8 mouse cellular contexts compared by ENCODE assay signal in the genomic region with DNA sequence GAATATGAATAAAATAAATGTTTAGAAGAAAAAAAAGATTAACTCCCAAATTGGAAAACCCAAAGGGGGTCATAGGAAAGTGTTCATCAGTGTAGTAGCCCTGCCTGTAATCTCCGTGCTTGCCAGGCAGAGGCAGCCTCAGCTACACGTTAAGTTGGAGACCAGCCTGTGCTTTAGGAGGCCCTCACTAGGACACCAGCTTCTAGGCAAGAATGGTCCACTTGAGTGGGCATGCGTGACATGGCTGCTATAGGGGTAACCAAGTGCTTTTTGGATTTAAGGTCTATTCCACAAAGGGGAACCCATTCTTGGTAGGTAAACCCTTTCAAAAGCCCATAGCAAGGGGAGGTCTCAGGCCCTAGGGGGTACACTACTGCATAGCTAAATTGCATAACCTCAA. TPM values are rescaled to one million over a fixed set of nuclear protein-coding genes. Genes with fewer than 3 reads are reported as not detected.
DNase-seq lines count a peak whose midpoint lies in the region; ATAC-seq lines count a peak whose summit lies in the region.

No protein-coding gene starts in this region.

- H3K4me1 ChIP-seq in heart, embryonic 13.5 days: peaks cover 21% of the 10 kb centered on the region
- peaks cover 12% of the 10 kb centered on the region for H3K4me1 ChIP-seq in hindbrain, embryonic 12.5 days
- H3K4me1 ChIP-seq in midbrain, embryonic 12.5 days: peaks cover 17% of the 10 kb centered on the region

- peak overlapping the region; percentile 70 for H3K4me2 ChIP-seq in heart, embryonic 13.5 days
- H3K4me2 ChIP-seq in hindbrain, embryonic 12.5 days (replicated peaks): peak overlapping the region; percentile 65
- peak overlapping the region; percentile 75 for H3K4me2 ChIP-seq in midbrain, embryonic 12.5 days (replicated peaks)

- ATAC-seq in heart, embryonic 13.5 days (ENCODE audit: extremely low read depth, insufficient number of reproducible peaks, low FRiP score, low TSS enrichment): no peak
- no peak for ATAC-seq in hindbrain, embryonic 12.5 days (ENCODE audit: low FRiP score)
- ATAC-seq in midbrain, embryonic 12.5 days (ENCODE audit: low FRiP score, low read depth): no peak
- no peak for ATAC-seq in cerebellum, adult (ENCODE audit: insufficient number of reproducible peaks, low FRiP score, low TSS enrichment)

- H3K36me3 ChIP-seq in heart, embryonic 13.5 days: peaks cover 37% of the 10 kb centered on the region
- H3K36me3 ChIP-seq in hindbrain, embryonic 12.5 days: peaks cover 19% of the 10 kb centered on the region; the same call in 1 of the 2 replicates
- H3K36me3 ChIP-seq in midbrain, embryonic 12.5 days: peaks cover 22% of the 10 kb centered on the region

- no peaks in the 10 kb centered on the region for H3K9me3 ChIP-seq in heart, embryonic 13.5 days
- no peaks in the 10 kb centered on the region for H3K9me3 ChIP-seq in hindbrain, embryonic 12.5 days (replicated peaks)
- no peaks in the 10 kb centered on the region for H3K9me3 ChIP-seq in midbrain, embryonic 12.5 days

- peak overlapping the region; percentile 95 for H3K9ac ChIP-seq in heart, embryonic 13.5 days
- H3K9ac ChIP-seq in hindbrain, embryonic 12.5 days: no peak overlapping the region
- peak overlapping the region; percentile 29; the same call in 1 of the 2 replicates for H3K9ac ChIP-seq in midbrain, embryonic 12.5 days (replicated peaks)

- no peaks in the 10 kb centered on the region for H3K27me3 ChIP-seq in heart, embryonic 13.5 days (replicated peaks)
- H3K27me3 ChIP-seq in hindbrain, embryonic 12.5 days: no peaks in the 10 kb centered on the region
- no peaks in the 10 kb centered on the region for H3K27me3 ChIP-seq in midbrain, embryonic 12.5 days

- no peak for DNase-seq in heart, adult 8-10 months (ENCODE audit: low spot score)
- peak; percentile 52 for DNase-seq in MN1 (ENCODE audit: low spot score)
- DNase-seq in urinary bladder, adult 2 months (ENCODE audit: low spot score): no peak
- no peak for DNase-seq in Muller cell, postnatal 12 days (ENCODE audit: inconsistent ontology term)

- WGBS in heart, embryonic 13.5 days: 22% methylated on average over 3 of the region's 3 CpGs
- WGBS in hindbrain, embryonic 12.5 days: 19% methylated on average over 3 of the region's 3 CpGs
- WGBS in midbrain, embryonic 12.5 days: 28% methylated on average over 3 of the region's 3 CpGs

- H3K27ac ChIP-seq in heart, embryonic 13.5 days (replicated peaks): no peak overlapping the region
- no peak overlapping the region for H3K27ac ChIP-seq in hindbrain, embryonic 12.5 days
- H3K27ac ChIP-seq in midbrain, embryonic 12.5 days (replicated peaks): no peak overlapping the region

- H3K4me3 ChIP-seq in heart, embryonic 13.5 days: peak overlapping the region; percentile 95
- peak overlapping the region; percentile 86 for H3K4me3 ChIP-seq in hindbrain, embryonic 12.5 days
- H3K4me3 ChIP-seq in midbrain, embryonic 12.5 days: peak overlapping the region; percentile 79

RNA-seq across cellular contexts. Expression of gene Wdhd1, which starts 1.2 kb away (rescaled TPM):
- 16.4 and 17.3 TPM in 2 replicates for polyA plus RNA-seq in heart, embryonic 13.5 days (2015; fragmentation: Nextera tagmentation; extraction: Ambion mirVana)
- 1 to 10 TPM in 1 of 4 experiments, under 1 TPM in 3; 0.57 to 1.1 (median 0.78) TPM for total RNA-seq in heart, adult 8-10 months (2022)
- 33.9 and 34.5 TPM in 2 replicates for polyA plus RNA-seq in hindbrain, embryonic 12.5 days (2016; fragmentation: Nextera tagmentation; extraction: Ambion mirVana)
- 41.6 and 42.3 TPM in 2 replicates for polyA plus RNA-seq in midbrain, embryonic 12.5 days (2016; fragmentation: Nextera tagmentation; extraction: Ambion mirVana)
- 2.4 and 4.2 TPM in 2 replicates for polyA plus RNA-seq in urinary bladder, adult 2 months (2012; rRNA removed)

RNA-seq across cellular contexts. Expression of gene Socs4, which starts 1.3 kb away (rescaled TPM):
- polyA plus RNA-seq in heart, embryonic 13.5 days (2015; fragmentation: Nextera tagmentation; extraction: Ambion mirVana): 1.8 and 2.4 TPM in 2 replicates
- total RNA-seq in heart, adult 8-10 months (2022): 10 to 100 TPM; 12.7 to 14.2 (median 13.5) TPM
- 3.7 and 3.9 TPM in 2 replicates for polyA plus RNA-seq in hindbrain, embryonic 12.5 days (2016; fragmentation: Nextera tagmentation; extraction: Ambion mirVana)
- 4.3 and 4.9 TPM in 2 replicates for polyA plus RNA-seq in midbrain, embryonic 12.5 days (2016; fragmentation: Nextera tagmentation; extraction: Ambion mirVana)
- 7.4 and 8.7 TPM in 2 replicates for polyA plus RNA-seq in urinary bladder, adult 2 months (2012; rRNA removed)

RNA-seq across cellular contexts. Expression of gene Mapk1ip1l, which starts 22.6 kb away (rescaled TPM):
- polyA plus RNA-seq in heart, embryonic 13.5 days (2015; fragmentation: Nextera tagmentation; extraction: Ambion mirVana): 43.1 and 44.5 TPM in 2 replicates
- 10 to 100 TPM; 21.8 to 35.6 (median 30.7) TPM for total RNA-seq in heart, adult 8-10 months (2022)
- polyA plus RNA-seq in hindbrain, embryonic 12.5 days (2016; fragmentation: Nextera tagmentation; extraction: Ambion mirVana): 79.8 and 85.3 TPM in 2 replicates
- 79.9 and 88.8 TPM in 2 replicates for polyA plus RNA-seq in midbrain, embryonic 12.5 days (2016; fragmentation: Nextera tagmentation; extraction: Ambion mirVana)
- polyA plus RNA-seq in urinary bladder, adult 2 months (2012; rRNA removed): 31.4 and 37.3 TPM in 2 replicates
